Mouse (Mus musculus) thymus, adult 2 months (tissue): ENCODE data around the gene 1500015O10Rik. TPM values are rescaled to one million over a fixed set of nuclear protein-coding genes. Genes with fewer than 3 reads are reported as not detected.

ENCODE experiments used
- DNase-seq: peaks from one replicate; pipeline ENCODE4 v3.0.0; 2021
- H3K27ac ChIP-seq: fragments of 200-500 bp; 2 replicates; pipeline ENCODE4 v1.5.1; 2012; ENCODE audit warnings: low read length, control low read depth; ENCODE audit not compliant: control insufficient read depth, insufficient read depth
- H3K27me3 ChIP-seq: fragments of 200-500 bp; 2 replicates; pipeline ENCODE4 v1.6.1; 2012; ENCODE audit warnings: mild to moderate bottlenecking, low read length, moderate library complexity, mixed read lengths; ENCODE audit not compliant: control insufficient read depth, insufficient read depth
- H3K36me3 ChIP-seq: fragments of 200-500 bp; 2 replicates; pipeline ENCODE4 v1.6.1; 2012; ENCODE audit warnings: mild to moderate bottlenecking, low read length, moderate library complexity; ENCODE audit not compliant: control insufficient read depth, insufficient read depth
- H3K4me1 ChIP-seq: fragments of 200-500 bp; replicated peaks from 2 replicates; pipeline ENCODE4 v1.6.1; 2012; ENCODE audit warnings: low read length; ENCODE audit not compliant: control insufficient read depth, insufficient read depth
- H3K4me3 ChIP-seq: fragments of 200-500 bp; 2 replicates; pipeline ENCODE4 v1.5.1; 2012; ENCODE audit warnings: mild to moderate bottlenecking, low read length, control low read depth, moderate library complexity; ENCODE audit not compliant: control insufficient read depth, insufficient read depth
- CTCF ChIP-seq: fragments of 200-500 bp; IDR thresholded peaks from 2 replicates; pipeline ENCODE4 v1.5.1; 2012; ENCODE audit warnings: mild to moderate bottlenecking, control low read depth, low read length, moderate library complexity, borderline replicate concordance; ENCODE audit not compliant: control insufficient read depth, poor library complexity, insufficient read depth; ENCODE audit errors: extremely low read depth
- POLR2A ChIP-seq: fragments of 200-500 bp; IDR thresholded peaks from 2 replicates; pipeline ENCODE4 v1.6.1; 2012; ENCODE audit warnings: mild to moderate bottlenecking, low read length, control low read depth, moderate library complexity; ENCODE audit not compliant: control insufficient read depth, poor library complexity, insufficient read depth; ENCODE audit errors: extremely low read depth
- WGBS: fragments of 180-500 bp; shearing (Covaris S2); methylation state at CpG from one replicate; pipeline ENCODE4 v1.1.7; 2018; 5-methylcytosine and 5-hydroxymethylcytosine counted together
- polyA plus RNA-seq: library from polyadenylated mRNA; depleted of rRNA; stranded (reverse); fragments of >200 nt; gene quantifications from 2 replicates; pipeline ENCODE4 v1.2.3, GENCODE M21; 2012

1500015O10Rik gene
- polyA plus RNA-seq, 1 experiment: 1.3 TPM

- Histone ChIP-seq H3K27ac (no peak overlapping the region), H3K27me3 (no peaks in the 10 kb centered on the region), H3K4me1 (no peaks in the 10 kb centered on the region), H3K4me3 (no peak overlapping the region), H3K36me3 (no peaks in the 10 kb centered on the region)
- no peak for TF ChIP-seq CTCF
- TF ChIP-seq POLR2A: no peak
- 82% methylated on average over 2 of the region's 2 CpGs for WGBS
- DNase-seq: no peak
Measured at GRCm38 (mm10) chr1:43714841-43715240, 15.6 kb upstream of the 1500015O10Rik start.

GRCm38 (mm10) chr1:43717967-43718366 is 12.4 kb upstream of the 1500015O10Rik start:
- H3K4me3 ChIP-seq: no peak overlapping the region
- no peak for DNase-seq
- no peaks in the 10 kb centered on the region for H3K36me3 ChIP-seq
- H3K27ac ChIP-seq: no peak overlapping the region
- WGBS: 91% methylated on average over 7 of the region's 7 CpGs
- no peak for TF ChIP-seq CTCF
- TF ChIP-seq POLR2A: no peak
- no peaks in the 10 kb centered on the region for H3K27me3 ChIP-seq
- no peaks in the 10 kb centered on the region for H3K4me1 ChIP-seq

- Histone ChIP-seq H3K27me3 (no peaks in the 10 kb centered on the region), H3K36me3 (no peaks in the 10 kb centered on the region), H3K27ac (no peak overlapping the region), H3K4me3 (no peak overlapping the region), H3K4me1 (no peaks in the 10 kb centered on the region)
- no peak for DNase-seq
- no peak for TF ChIP-seq CTCF
- no peak for TF ChIP-seq POLR2A
- 23% methylated on average over 2 of the region's 2 CpGs for WGBS
Measured at GRCm38 (mm10) chr1:43718793-43719192, 11.6 kb upstream of the 1500015O10Rik start.

- no peak for DNase-seq
- Histone ChIP-seq H3K4me3 (no peak overlapping the region), H3K27ac (no peak overlapping the region), H3K36me3 (no peaks in the 10 kb centered on the region), H3K4me1 (no peaks in the 10 kb centered on the region), H3K27me3 (no peaks in the 10 kb centered on the region)
- TF ChIP-seq POLR2A: no peak
- TF ChIP-seq CTCF: no peak
- WGBS: 81% methylated on average over 1 of the region's 1 CpGs
Measured at GRCm38 (mm10) chr1:43722459-43722858, 7.9 kb upstream of the 1500015O10Rik start.

GRCm38 (mm10) chr1:43732100-43732499 is 1.7 kb downstream of the 1500015O10Rik start:
- TF ChIP-seq CTCF (no peak), POLR2A (no peak)
- no peak for DNase-seq

GRCm38 (mm10) chr1:43732657-43733056 is 2.3 kb downstream of the 1500015O10Rik start:
- Histone ChIP-seq H3K36me3 (no peaks in the 10 kb centered on the region), H3K4me1 (no peaks in the 10 kb centered on the region), H3K27ac (no peak overlapping the region), H3K4me3 (no peak overlapping the region), H3K27me3 (no peaks in the 10 kb centered on the region)
- 96% methylated on average over 1 of the region's 1 CpGs for WGBS
- DNase-seq: no peak
- TF ChIP-seq CTCF (no peak), POLR2A (no peak)

More at GRCm38 (mm10) chr1:43732100-43732499, 1.7 kb downstream of the 1500015O10Rik start:
- no peak overlapping the region for H3K27ac ChIP-seq
- no peaks in the 10 kb centered on the region for H3K4me1 ChIP-seq
- H3K36me3 ChIP-seq: no peaks in the 10 kb centered on the region
- 93% methylated on average over 4 of the region's 4 CpGs for WGBS
- H3K27me3 ChIP-seq: no peaks in the 10 kb centered on the region
- no peak overlapping the region for H3K4me3 ChIP-seq

GRCm38 (mm10) chr1:43737812-43738518 is 7.6 kb downstream of the 1500015O10Rik start:
- Histone ChIP-seq H3K4me3 (no peak overlapping the region), H3K27me3 (no peaks in the 10 kb centered on the region), H3K4me1 (no peaks in the 10 kb centered on the region), H3K27ac (no peak overlapping the region), H3K36me3 (no peaks in the 10 kb centered on the region)
- TF ChIP-seq POLR2A (no peak), CTCF (no peak)
- WGBS: 83% methylated on average over 7 of the region's 7 CpGs
- DNase-seq: peak; percentile 50

GRCm38 (mm10) chr1:43738519-43738894 is 8.1 kb downstream of the 1500015O10Rik start:
- H3K4me3 ChIP-seq: no peak overlapping the region
- no peaks in the 10 kb centered on the region for H3K4me1 ChIP-seq
- TF ChIP-seq CTCF: no peak
- no peak for TF ChIP-seq POLR2A
- H3K27ac ChIP-seq: no peak overlapping the region
- no peak for DNase-seq
- no peaks in the 10 kb centered on the region for H3K27me3 ChIP-seq
- 95% methylated on average over 10 of the region's 10 CpGs for WGBS
- no peaks in the 10 kb centered on the region for H3K36me3 ChIP-seq
